Mouse (Mus musculus) C2C12 (cell line): ENCODE measurements around the gene Fkbp2.

ENCODE experiments used
- CTCF ChIP-seq: IDR thresholded peaks from one replicate; pipeline ENCODE4 v1.5.1; 2011; ENCODE audit not compliant: control insufficient read depth, insufficient read depth, insufficient read length
- FOSL1 ChIP-seq: IDR thresholded peaks from one replicate; pipeline ENCODE4 v1.8.0; 2011; ENCODE audit warnings: mild to moderate bottlenecking, low read length; ENCODE audit not compliant: poor library complexity, insufficient read depth, severe bottlenecking
- MAX ChIP-seq: IDR thresholded peaks from one replicate; pipeline ENCODE4 v1.6.1; 2011; ENCODE audit warnings: mild to moderate bottlenecking, control low read depth
- MYOD1 ChIP-seq: IDR thresholded peaks from one replicate; pipeline ENCODE4 v1.6.1; 2011; ENCODE audit warnings: low read depth; ENCODE audit not compliant: control insufficient read depth, insufficient read length
- USF1 ChIP-seq: IDR thresholded peaks from one replicate; pipeline ENCODE4 v1.6.1; 2011; ENCODE audit warnings: low read depth, mild to moderate bottlenecking, control low read depth, moderate library complexity

DNA sequence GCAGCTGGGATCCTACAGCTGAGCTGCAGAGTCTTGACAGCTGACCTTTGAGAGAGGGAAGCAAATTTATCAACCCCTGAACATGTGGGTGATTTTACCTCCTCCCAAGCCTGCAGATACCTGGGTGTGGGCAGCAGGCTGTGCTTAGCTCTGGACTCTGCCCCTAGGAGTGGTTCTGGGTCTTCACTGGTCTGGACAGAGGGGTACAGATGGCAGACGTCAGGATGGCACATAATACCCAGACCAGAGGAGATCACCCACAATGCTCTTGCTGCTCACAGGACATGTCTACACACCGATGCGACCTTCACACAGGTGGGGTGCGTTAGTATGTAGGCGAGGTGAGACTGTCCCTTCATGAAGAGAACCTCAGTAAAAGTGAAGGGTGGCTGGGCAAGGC is 30.8 kb downstream of the Fkbp2 start:
- TF ChIP-seq CTCF (no peak), USF1 (no peak), MAX (no peak), FOSL1 (no peak), MYOD1 (no peak)
